Mouse (Mus musculus) spleen, embryonic (tissue): ENCODE measurements around the gene Cacng3.

Source experiments
- CTCF ChIA-PET: fragments of 350-600 bp; sonication (Branson Sonifier 250); formaldehyde crosslinking; loops from one replicate; lab custom pipeline; 2022; lab: Charles Lee

Gene Cacng3

GRCm38 (mm10) chr7:122817565-122817964 lies 147.3 kb downstream of the Cacng3 start:
- CTCF ChIA-PET: no interaction called here
